Mouse (Mus musculus): ENCODE data around the gene Polr3c. TPM values are rescaled to one million over a fixed set of nuclear protein-coding genes. Genes with fewer than 3 reads are reported as not detected.

Gene Polr3c
- total RNA-seq, 1 experiment = 22.2 TPM

DNA sequence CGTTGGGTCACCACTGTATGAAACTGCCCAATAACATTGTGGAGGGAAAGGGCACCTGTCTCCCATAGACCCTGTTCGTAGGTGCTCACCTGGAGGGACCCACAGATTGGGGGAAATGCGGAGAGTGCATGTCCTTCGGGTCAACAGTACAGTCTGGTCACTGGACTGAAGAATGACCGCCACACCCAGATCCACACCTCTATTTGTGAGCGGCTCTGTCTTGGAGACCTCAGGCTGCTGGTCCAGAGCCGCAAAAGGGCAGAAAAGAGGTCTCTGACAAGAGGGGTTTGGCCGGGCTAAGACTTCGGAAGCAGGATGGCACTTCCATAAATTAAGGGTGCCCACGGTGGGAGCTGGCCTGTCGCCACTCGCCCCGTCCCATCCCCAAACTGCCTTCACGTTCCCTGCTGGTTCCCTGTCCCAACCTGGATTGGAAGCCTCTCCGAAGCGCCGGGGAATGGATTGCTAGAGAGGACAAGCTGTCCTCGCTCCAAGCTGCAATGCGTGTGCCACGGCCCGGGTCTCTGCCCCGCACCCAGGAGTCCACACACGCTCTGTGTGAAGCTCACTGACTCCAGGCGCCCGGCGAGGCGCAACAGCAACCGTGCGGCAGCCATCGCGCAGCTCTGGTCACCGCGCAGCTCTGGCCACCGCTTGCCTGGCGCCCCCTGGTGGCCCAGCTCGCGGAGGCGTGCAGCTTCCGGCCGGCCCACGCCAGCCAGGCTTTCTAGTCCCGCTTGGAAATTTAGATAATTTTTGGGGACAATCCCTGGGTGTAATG lies 19.3 kb downstream of the Polr3c start, which contains the start of gene Nudt17:
TSS of gene Nudt17 (minus strand) at position 660 of the 781 bp plus-strand sequence.
- peaks cover 0 to 17% of the 10 kb centered on the region in 2 experiments; a peak in 1 of 4 replicates for H3K4me1 ChIP-seq (ENCODE audit: control insufficient read depth in 2 of 2, insufficient read depth in 2 of 2, low read length in 2 of 2, poor library complexity in 1 of 2)
- no peak for DNase-seq (ENCODE audit: low read depth, low spot score)
- no peaks in the 10 kb centered on the region for H3K9me3 ChIP-seq (ENCODE audit: control insufficient read depth, insufficient read depth, low read depth, low read length)
- in situ Hi-C loops (cut with MboI; ENCODE audit: low sequenced_read_pairs in 2 of 2, unreplicated experiment in 2 of 2) = loop anchor here in 1 of 2 experiments (5.0 kb wide), 1 partner anchor 41 kb away; no protein-coding TSS in a partner anchor
- H3K9ac ChIP-seq (ENCODE audit: insufficient read depth, low read depth, low read length, poor library complexity, severe bottlenecking) = peak within 1 kb of the TSS; percentile 84
- peak within 1 kb of the TSS; percentile 81 to 84 for H3K4me3 ChIP-seq (ENCODE audit: insufficient read depth in 1 of 2, low read depth in 1 of 2, low read length in 2 of 2, poor library complexity in 1 of 2, severe bottlenecking in 1 of 2)
- no peak for TF ChIP-seq CHD2 (IDR thresholded peaks at IDR 0.05; ENCODE audit: low read depth, low read length)
- no peak for TF ChIP-seq MAFK (IDR thresholded peaks at IDR 0.05; ENCODE audit: insufficient read depth, low read depth, low read length)
- no peak for TF ChIP-seq ZC3H11A (IDR thresholded peaks at IDR 0.05; ENCODE audit: borderline replicate concordance, low read depth, low read length)
- TF ChIP-seq HCFC1 (IDR thresholded peaks at IDR 0.05; ENCODE audit: borderline replicate concordance, insufficient read depth, low read length) = no peak
- TF ChIP-seq ZNF384 (IDR thresholded peaks at IDR 0.05; ENCODE audit: low read depth, low read length) = no peak
- no peak within 1 kb of the TSS for H3K27ac ChIP-seq (ENCODE audit: insufficient read depth, low read depth, low read length, poor library complexity, severe bottlenecking)
- H3K36me3 ChIP-seq (ENCODE audit: control insufficient read depth, insufficient read depth, low read length, poor library complexity, severe bottlenecking) = peaks cover 36% of the 10 kb centered on the region

DNA sequence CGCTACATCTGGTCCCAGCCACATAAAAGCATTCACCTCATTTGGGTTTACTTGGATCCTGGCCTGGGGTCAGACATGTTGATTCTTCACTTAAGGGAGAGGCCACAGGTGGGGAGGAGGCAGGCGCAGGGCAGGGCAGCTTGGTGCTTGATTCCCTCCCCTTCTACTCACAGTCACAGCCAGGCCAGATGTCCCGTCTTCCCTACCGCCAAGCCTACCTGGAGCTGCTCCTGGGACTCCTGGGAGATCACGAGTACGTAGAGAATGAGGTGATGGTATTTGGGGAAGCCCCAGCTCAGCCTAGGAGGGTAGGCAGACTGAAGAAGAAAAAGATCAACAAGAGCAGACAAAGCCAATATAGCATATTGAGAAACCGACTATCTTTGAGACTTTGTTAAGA lies 20.4 kb downstream of the Polr3c start:
- H3K27ac ChIP-seq (ENCODE audit: insufficient read depth, low read depth, low read length, poor library complexity, severe bottlenecking) = no peak overlapping the region
- in situ Hi-C loops (cut with MboI; ENCODE audit: low sequenced_read_pairs in 2 of 2, unreplicated experiment in 2 of 2) = loop anchor here in 1 of 2 experiments (5.0 kb wide), 1 partner anchor 40 kb away; no protein-coding TSS in a partner anchor
- no peak for DNase-seq (ENCODE audit: low read depth, low spot score)

DNA sequence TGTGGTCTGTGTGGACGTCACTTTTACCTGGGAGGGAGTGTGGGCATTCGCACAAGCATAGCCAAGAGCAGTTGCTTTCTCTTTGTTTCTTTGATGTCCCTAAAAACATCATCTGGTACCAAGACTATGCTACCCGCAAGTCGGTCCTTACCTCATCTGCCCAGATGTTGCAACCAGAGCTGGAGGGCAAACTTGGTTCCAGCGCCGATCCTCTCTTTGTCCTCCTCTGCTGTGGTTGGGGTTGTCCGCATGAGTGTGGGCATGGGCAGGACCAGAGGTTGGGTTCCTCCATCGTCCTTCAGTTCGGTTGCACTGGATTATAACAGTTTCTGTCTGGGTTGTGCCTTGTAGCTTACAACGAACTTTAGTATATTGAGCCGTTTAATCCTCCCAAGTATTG lies 21.2 kb downstream of the Polr3c start:
- Histone ChIP-seq H3K9ac (ENCODE audit: insufficient read depth, low read depth, low read length, poor library complexity, severe bottlenecking) (no peak overlapping the region), H3K4me3 (ENCODE audit: insufficient read depth in 1 of 2, low read depth in 1 of 2, low read length in 2 of 2, poor library complexity in 1 of 2, severe bottlenecking in 1 of 2) (no peak overlapping the region), H3K9me3 (ENCODE audit: control insufficient read depth, insufficient read depth, low read depth, low read length) (no peaks in the 10 kb centered on the region), H3K4me1 (ENCODE audit: control insufficient read depth in 2 of 2, insufficient read depth in 2 of 2, low read length in 2 of 2, poor library complexity in 1 of 2) (peaks cover 0 to 30% of the 10 kb centered on the region in 2 experiments; a peak in 2 of 4 replicates), H3K27ac (ENCODE audit: insufficient read depth, low read depth, low read length, poor library complexity, severe bottlenecking) (no peak overlapping the region), H3K36me3 (ENCODE audit: control insufficient read depth, insufficient read depth, low read length, poor library complexity, severe bottlenecking) (peaks cover 35% of the 10 kb centered on the region)
- in situ Hi-C loops (cut with MboI; ENCODE audit: low sequenced_read_pairs in 2 of 2, unreplicated experiment in 2 of 2) = loop anchor here in 1 of 2 experiments (5.0 kb wide), 1 partner anchor 39 kb away; no protein-coding TSS in a partner anchor
- DNase-seq (ENCODE audit: low read depth, low spot score) = no peak
- TF ChIP-seq ZC3H11A (IDR thresholded peaks at IDR 0.05; ENCODE audit: borderline replicate concordance, low read depth, low read length) = no peak
- TF ChIP-seq HCFC1 (IDR thresholded peaks at IDR 0.05; ENCODE audit: borderline replicate concordance, insufficient read depth, low read length) = no peak
- TF ChIP-seq CHD2 (IDR thresholded peaks at IDR 0.05; ENCODE audit: low read depth, low read length) = no peak
- TF ChIP-seq MAFK (IDR thresholded peaks at IDR 0.05; ENCODE audit: insufficient read depth, low read depth, low read length) = no peak
- TF ChIP-seq ZNF384 (IDR thresholded peaks at IDR 0.05; ENCODE audit: low read depth, low read length) = no peak

More for the DNA sequence above, 20.4 kb downstream of the Polr3c start:
- H3K36me3 ChIP-seq (ENCODE audit: control insufficient read depth, insufficient read depth, low read length, poor library complexity, severe bottlenecking) = peaks cover 36% of the 10 kb centered on the region
- H3K4me1 ChIP-seq (ENCODE audit: control insufficient read depth in 2 of 2, insufficient read depth in 2 of 2, low read length in 2 of 2, poor library complexity in 1 of 2) = peaks cover 0 to 23% of the 10 kb centered on the region in 2 experiments; a peak in 1 of 4 replicates
- no peak overlapping the region for H3K4me3 ChIP-seq (ENCODE audit: insufficient read depth in 1 of 2, low read depth in 1 of 2, low read length in 2 of 2, poor library complexity in 1 of 2, severe bottlenecking in 1 of 2)
- TF ChIP-seq ZNF384 (IDR thresholded peaks at IDR 0.05; ENCODE audit: low read depth, low read length) (no peak), CHD2 (IDR thresholded peaks at IDR 0.05; ENCODE audit: low read depth, low read length) (no peak), ZC3H11A (IDR thresholded peaks at IDR 0.05; ENCODE audit: borderline replicate concordance, low read depth, low read length) (no peak), MAFK (IDR thresholded peaks at IDR 0.05; ENCODE audit: insufficient read depth, low read depth, low read length) (no peak), HCFC1 (IDR thresholded peaks at IDR 0.05; ENCODE audit: borderline replicate concordance, insufficient read depth, low read length) (no peak)
- H3K9me3 ChIP-seq (ENCODE audit: control insufficient read depth, insufficient read depth, low read depth, low read length) = no peaks in the 10 kb centered on the region
- no peak overlapping the region for H3K9ac ChIP-seq (ENCODE audit: insufficient read depth, low read depth, low read length, poor library complexity, severe bottlenecking)

DNA sequence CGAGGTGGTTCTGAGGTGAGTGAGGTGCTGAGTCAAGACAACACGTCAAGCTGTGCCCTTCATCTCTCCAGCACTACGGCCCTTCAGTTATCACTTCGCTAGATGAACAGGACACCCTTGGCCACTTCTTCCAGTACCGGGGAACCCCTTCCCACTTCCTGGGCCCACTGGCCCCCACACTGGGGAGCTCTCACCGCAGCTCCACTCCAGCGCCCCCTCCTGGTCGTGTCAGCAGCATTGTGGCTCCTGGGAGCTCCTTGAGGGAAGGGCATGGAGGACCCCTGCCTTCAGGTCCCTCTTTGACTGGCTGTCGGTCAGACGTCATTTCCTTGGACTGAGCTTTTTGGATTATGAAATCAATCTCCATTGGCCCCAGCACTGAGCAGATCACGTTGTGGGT lies 22.6 kb downstream of the Polr3c start:
- TF ChIP-seq ZC3H11A (IDR thresholded peaks at IDR 0.05; ENCODE audit: borderline replicate concordance, low read depth, low read length) = no peak
- 0 out of 2 replicates have a peak, but pooled peaks have one; percentile 4 for TF ChIP-seq MAFK (IDR thresholded peaks at IDR 0.05; ENCODE audit: insufficient read depth, low read depth, low read length)
- peaks cover 33% of the 10 kb centered on the region for H3K36me3 ChIP-seq (ENCODE audit: control insufficient read depth, insufficient read depth, low read length, poor library complexity, severe bottlenecking)
- no peak for DNase-seq (ENCODE audit: low read depth, low spot score)
- H3K9ac ChIP-seq (ENCODE audit: insufficient read depth, low read depth, low read length, poor library complexity, severe bottlenecking) = no peak overlapping the region
- peaks cover 0 to 34% of the 10 kb centered on the region in 2 experiments; a peak in 2 of 4 replicates for H3K4me1 ChIP-seq (ENCODE audit: control insufficient read depth in 2 of 2, insufficient read depth in 2 of 2, low read length in 2 of 2, poor library complexity in 1 of 2)
- H3K27ac ChIP-seq (ENCODE audit: insufficient read depth, low read depth, low read length, poor library complexity, severe bottlenecking) = no peak overlapping the region
- no peaks in the 10 kb centered on the region for H3K9me3 ChIP-seq (ENCODE audit: control insufficient read depth, insufficient read depth, low read depth, low read length)
- in situ Hi-C loops (cut with MboI; ENCODE audit: low sequenced_read_pairs in 2 of 2, unreplicated experiment in 2 of 2) = loop anchor here in 1 of 2 experiments (5.0 kb wide), 1 partner anchor 37 kb away; no protein-coding TSS in a partner anchor
- no peak overlapping the region for H3K4me3 ChIP-seq (ENCODE audit: insufficient read depth in 1 of 2, low read depth in 1 of 2, low read length in 2 of 2, poor library complexity in 1 of 2, severe bottlenecking in 1 of 2)

All from ES-E14 (cell line).